Mouse (Mus musculus) hindbrain, embryonic 16.5 days (tissue): ENCODE measurements around the gene Psg25. TPM values are rescaled to one million over a fixed set of nuclear protein-coding genes. Genes with fewer than 3 reads are reported as not detected.

Source experiments
- polyA plus RNA-seq: library from polyadenylated mRNA; unstranded; fragments of >200 nt; fragmentation: Nextera tagmentation; extraction: Ambion mirVana; gene quantifications from 2 replicates; pipeline ENCODE4 v1.2.1, GENCODE M21; 2015

The Psg25 gene
- polyA plus RNA-seq, 1 experiment from 2014 or later = not detected

Other genes with a start within 250 kb of the Psg25 start
- not detected in 2 replicates for gene Psg18, start 177.3 kb downstream of the Psg25 start, polyA plus RNA-seq
- gene Psg28, start 100.2 kb downstream of the Psg25 start, polyA plus RNA-seq = not detected in 2 replicates
- not detected in 2 replicates for gene Psg26, start 48.1 kb downstream of the Psg25 start, polyA plus RNA-seq
- not detected in 2 replicates for gene Psg27, start 35.0 kb upstream of the Psg25 start, polyA plus RNA-seq
- gene Psg23, start 84.2 kb upstream of the Psg25 start, polyA plus RNA-seq = not detected in 2 replicates
- gene Psg21, start 124.5 kb upstream of the Psg25 start, polyA plus RNA-seq = not detected in 2 replicates
- gene Psg20, start 153.9 kb upstream of the Psg25 start, polyA plus RNA-seq = not detected in 2 replicates
- not detected in 2 replicates for gene Psg22, start 185.8 kb upstream of the Psg25 start, polyA plus RNA-seq